Mouse (Mus musculus): ENCODE measurements at regions not wholly inside any gene's neighbourhood (a gene's known extent, or its start where the extent isn't known, plus 50 kb on each side); places are given as distances from the start of the nearest gene placed in this dataset. TPM values are rescaled to one million over a fixed set of nuclear protein-coding genes. Genes with fewer than 3 reads are reported as not detected.

DNA sequence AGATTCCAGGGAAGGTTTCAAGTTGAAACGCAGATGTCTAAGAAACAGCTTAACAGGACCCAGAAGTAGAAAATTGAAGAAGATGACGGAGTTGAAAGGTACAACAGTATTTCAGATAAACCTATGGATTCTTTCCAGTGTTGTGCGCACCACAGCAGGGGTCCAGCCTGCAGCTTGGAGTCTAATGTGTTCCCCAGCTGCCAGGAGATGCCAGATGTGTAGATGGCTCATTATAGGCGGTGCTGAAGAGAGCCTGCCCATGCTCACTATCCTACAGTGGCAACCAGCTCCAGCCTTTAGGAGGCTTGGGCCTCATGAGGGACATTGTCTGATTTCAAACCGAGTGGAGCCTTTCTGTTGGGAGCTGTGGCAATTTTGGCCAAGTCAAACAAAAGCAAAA, 51.5 kb upstream of the Zfhx3 start:
- Histone ChIP-seq H3K27me3 (replicated peaks) (no peaks in the 10 kb centered on the region), H3K4me1 (peaks cover 2% of the 10 kb centered on the region; the same call in 1 of the 2 replicates), H3K9ac (no peak overlapping the region), H3K36me3 (no peaks in the 10 kb centered on the region), H3K27ac (replicated peaks) (no peak overlapping the region), H3K9me3 (no peaks in the 10 kb centered on the region), H3K4me2 (no peak overlapping the region), H3K4me3 (no peak overlapping the region)
- ATAC-seq (ENCODE audit: extremely low read depth, insufficient number of reproducible peaks, low FRiP score, low TSS enrichment) = no peak
- 66% methylated on average over 5 of the region's 5 CpGs for WGBS

Small RNA genes in the stretch of these regions (microRNA-seq; reads per million reads assigned to microRNA genes)
- gene Gm22825 (not detected), gene Gm23646 (not detected)
